Mouse (Mus musculus) cerebellum, adult 8-10 months (tissue): ENCODE data around the gene Cyp2d34.

Experiments used
- DNase-seq: peaks from one replicate; pipeline ENCODE4 v3.0.0; 2022

Gene Cyp2d34

DNA sequence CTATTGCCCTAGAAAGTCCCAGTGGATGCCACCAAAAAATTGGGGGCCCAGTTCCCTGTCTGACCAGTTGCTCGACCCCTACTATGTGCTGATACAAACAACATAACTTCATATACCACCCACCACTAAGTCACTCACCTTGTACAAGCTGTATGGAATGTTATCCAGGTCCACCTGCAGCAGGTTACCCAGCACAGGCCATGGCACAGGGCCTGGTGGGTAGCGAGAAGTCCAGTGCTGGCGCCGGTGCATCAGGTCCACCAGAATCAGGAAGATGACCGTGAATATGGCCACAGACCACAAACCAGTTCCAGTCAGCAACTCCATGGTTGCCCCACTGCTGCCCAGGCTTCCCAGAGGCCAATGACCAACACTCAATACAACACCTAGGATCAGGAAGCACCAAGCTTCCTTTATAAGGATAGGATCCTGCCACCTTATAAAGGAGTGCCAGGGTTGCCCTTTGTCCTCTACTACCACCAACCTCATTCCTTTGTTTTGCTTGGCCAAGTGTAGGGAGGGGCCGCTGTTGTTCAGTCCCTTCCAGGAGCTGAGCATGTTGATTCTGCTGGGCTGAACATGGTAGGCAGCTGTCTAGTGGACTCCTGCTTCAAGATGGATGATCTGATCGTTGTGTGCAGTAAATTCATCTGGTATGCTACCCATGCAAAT is at the start of gene Cyp2d34:
Cyp2d34 (minus strand) TSS at position 416 of the 672 bp plus-strand sequence.
- no peak for DNase-seq

DNA sequence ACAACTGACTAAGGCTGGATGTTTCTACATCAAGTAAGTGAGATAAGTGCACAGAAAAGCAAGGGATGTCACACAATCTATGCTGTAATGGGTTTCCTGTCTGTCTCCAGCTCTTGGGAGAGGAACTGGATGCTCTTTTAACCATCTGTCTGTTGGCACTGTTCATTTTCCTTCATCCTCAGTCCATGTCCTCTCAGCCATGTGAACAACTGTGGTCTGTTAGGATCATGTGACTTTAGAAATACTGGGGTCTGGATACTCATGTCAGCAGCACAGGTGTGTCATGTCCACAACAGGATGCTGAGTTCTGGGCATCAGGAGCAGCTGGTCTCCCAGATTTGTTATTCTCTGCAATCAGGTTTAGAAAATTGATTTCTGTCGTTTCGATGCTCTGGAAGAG is 35.6 kb upstream of the Cyp2d34 start:
- DNase-seq = no peak

DNA sequence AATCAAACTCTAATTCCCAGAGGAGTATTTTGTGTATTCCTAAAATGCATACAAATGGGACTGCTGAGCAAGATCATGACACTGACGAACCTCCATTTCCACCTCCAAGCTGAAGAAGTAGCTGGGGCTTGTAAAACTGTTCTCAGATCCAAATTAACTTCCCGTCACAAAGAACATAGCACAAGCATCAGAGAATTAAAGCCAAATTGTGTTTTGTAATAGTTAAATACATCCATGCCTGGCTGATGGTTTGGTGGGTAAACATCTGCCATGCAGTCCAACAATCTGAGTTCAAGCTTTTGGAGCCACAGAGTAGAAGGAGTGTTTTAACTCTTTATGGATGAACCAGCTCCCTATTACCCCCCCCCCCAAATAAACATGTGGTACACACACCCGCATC is 23.6 kb upstream of the Cyp2d34 start:
- DNase-seq = no peak

DNA sequence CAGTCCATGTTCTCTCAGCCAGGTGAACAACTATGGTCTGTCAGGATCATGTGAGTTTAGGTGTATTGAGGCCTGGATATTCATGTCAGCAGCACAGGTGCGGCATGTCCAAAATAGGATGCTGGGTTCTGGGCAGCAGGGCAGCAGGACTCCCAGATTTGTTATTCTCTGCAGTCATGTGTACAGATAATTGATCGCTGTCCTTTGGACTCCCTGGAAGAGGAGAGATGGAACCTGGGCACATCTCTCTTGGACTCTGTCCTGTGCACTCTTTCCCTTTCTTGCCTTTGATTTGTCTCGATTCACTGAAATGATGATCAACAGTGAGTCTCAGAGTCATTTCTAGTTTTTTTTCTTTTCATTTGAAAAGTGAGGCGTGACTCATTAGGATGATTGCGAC is 23.0 kb upstream of the Cyp2d34 start:
- DNase-seq = no peak

DNA sequence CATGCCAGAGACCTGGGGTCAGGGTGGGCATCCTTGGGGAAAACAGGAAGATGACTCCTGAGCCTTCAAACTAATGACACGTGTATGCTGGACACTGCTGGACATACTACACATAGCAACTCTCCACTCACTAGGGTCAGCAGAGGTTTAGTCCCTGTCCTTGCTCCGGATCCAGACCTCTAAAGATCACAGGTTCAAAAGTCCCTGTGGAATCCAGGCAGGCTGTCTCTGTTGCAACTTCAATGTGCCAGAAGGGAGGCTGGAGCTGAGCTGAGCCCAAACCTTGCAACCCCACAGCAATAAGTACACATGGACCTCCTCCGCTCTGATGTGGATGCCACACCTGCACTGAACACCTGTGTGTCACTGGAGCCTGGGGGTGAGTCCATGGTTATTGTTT is 22.0 kb upstream of the Cyp2d34 start:
- DNase-seq = no peak

DNA sequence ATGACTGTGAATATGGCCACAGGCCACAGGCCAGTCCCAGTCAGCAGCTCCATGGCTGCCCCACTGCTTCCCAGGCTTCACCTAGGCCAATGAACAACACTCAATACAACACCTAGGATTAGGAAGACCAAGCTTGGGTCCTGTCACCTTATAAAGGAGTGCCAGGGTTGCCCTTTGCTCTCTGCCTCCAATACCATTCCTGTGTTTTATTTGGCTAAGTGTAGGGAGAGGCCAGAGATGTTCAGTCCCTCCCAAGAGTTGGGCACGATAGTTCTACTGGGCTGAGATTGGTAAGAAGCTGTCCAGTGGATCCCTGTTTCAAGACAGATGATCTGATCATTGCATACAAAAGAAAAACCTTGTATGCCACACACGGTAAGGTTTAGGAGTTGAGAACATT is 21.2 kb upstream of the Cyp2d34 start:
- DNase-seq = no peak

DNA sequence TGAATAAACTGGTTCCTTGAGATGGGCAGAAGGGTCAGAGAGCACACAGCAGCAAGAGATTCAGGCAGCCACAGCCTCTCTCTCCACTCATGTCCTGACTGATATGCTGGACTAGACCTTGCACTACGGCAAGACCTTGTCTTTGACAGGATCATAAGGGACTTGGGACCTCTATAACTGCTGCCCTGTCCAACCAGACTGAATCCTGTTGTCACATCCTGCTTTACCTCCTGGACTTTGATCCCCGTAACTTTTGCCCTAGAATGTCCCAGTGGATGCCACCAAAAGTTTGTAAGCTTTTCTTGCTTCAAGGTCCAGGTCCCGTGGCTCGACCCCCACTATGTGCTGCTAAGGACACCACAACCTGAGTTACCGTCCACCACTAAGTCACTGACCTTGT is 20.6 kb upstream of the Cyp2d34 start:
- DNase-seq = no peak

DNA sequence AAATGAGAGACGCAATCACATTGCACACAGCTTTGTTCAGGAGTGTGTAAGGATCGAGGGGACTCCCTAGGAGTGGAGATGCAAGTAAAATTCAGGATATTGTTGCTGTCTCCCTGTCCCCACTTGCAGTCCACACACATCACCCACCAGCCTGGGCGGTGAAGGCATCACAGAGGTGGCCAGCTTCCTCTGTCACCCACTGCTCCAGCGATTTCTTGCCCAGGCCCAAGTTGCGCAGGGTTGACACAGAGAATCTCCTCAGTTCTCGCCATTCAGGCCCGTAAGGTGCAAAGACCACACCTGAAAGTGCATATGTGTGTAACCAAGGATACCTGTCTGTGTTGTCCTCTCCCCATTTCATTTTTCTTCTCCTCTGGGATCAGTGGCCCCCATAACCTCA is 19.5 kb upstream of the Cyp2d34 start:
- no peak for DNase-seq

DNA sequence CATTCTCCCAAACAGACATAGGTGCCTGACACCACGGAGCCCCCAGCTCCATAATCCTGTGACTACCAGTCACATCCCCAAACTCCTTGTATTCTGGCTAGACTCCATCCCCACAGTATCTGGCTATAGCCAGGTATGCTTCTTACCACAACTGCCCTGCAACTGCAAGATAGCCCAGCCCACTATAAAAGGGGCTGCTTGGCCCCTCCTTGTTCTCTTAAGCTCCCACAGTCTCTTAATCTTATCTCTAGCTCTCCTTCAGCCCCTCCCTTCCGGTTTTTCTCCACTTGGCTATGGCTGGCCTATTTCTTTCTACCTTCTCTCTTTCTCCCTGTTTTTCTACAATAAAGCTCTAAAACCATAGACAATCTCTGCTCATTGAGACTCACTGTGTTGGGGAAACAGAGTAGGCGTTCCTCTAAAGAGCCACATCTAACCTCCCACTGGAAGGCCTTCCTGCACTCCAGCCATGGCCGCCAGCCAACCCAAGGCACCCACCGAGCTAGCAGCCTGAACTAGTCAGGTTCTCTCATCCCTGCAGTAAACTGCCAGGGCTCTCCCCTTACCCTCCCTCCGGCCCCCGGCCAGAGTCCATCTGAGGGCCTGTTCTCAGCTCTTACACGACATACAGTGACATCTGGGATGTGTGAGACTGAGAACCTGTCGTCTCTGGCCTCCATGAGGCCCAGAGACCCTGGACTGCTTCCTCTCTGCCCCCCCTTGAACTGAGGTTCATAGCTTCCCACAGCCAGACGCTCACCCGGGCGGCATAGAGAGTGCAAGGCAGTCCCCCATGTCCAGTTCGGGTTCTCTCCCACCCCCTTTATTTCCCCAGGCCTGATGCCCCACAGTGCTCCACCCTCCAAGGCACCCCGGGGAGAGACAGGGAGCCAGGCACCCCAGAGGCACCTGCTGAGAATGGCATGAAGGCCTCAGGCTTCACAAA is 16.7 kb upstream of the Cyp2d34 start:
- no peak for DNase-seq

DNA sequence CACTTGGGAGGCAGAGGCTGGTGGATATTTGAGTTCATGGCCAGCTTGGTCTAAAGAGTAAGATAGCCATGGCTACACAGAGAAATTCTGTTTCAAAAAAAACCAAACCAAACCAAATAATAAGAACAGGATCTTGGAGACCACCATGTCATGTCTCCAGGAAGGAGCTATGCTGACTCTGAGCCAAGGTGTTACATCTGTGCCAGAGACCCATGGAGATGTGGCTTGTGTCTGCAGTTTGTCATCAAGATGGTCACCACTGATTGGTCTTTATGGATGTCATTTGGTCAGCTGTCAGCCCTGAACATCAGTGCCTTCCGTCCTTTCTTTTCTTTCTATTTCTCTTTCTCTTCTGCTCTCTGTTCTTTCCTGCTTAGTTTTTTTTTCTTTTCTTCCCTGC is 14.2 kb upstream of the Cyp2d34 start:
- DNase-seq = no peak

DNA sequence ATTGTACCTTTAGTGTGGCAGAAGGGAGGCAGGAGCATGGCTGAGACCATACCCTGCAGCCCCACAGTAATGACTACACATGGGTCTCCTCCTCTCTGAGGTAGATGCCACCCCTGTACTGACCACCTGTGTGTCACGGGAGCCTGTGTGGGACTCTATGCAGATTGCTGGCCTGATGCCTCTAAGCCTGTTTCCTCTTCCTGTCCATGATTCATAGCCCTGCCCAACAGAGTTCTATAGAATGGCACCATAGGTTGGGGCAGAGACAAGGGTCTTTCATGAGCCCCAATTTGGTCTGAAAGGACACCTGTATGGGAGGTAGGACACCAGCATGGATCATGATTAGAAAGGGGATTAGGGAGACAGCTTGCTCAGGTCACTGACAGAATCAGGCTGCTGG is 1.2 kb upstream of the Cyp2d34 start:
- DNase-seq = no peak

DNA sequence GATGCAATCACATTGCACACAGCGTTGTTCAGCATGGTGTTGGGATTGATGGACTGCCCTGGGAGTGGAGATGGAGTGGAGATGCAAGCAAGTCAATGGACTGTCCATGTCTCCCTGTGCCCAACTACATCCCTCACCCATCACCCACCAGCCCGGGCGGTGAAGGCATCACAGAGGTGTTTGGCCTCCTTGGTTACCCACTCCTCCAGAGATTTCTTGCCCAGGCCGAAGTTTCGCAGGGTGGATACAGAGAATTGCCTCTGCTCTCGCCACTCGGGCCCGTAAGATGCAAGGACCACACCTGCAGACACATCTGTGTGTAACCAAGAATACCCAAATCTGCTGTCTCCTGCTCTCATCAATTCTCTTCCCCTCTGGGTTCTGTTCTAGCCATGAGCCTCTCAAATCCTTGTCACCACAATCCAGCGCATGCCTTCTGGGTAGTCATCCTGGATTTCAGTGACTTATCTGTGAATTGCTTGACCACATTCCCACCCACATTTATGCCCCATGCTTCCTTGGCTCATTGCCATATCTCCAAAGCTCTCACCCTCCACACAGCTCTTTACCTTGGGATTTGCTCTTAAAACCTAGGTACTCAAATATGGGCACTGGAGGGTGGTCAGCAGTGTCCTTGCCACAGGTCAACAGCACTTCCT is 2.3 kb downstream of the Cyp2d34 start:
- no peak for DNase-seq

DNA sequence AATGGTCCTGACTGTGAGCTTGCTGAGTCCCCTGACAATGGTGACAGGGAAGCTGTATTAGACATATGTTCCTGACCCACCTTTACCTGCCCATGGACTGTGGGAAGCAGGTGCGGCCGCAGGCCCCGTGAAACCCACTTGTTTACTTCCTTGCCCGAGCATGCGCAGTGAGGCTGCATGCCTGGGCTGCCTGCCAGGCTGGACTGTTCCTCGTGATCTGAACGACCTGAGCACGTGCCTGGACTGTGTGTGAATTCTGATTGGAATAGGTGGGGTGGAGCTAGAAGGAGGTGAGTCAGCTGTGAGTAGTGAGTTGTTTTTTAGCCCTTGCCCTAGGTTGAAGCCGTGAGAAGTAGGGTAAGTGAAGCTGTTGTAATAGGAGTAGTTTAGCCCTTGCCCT is 38.1 kb downstream of the Cyp2d34 start:
- DNase-seq = no peak

DNA sequence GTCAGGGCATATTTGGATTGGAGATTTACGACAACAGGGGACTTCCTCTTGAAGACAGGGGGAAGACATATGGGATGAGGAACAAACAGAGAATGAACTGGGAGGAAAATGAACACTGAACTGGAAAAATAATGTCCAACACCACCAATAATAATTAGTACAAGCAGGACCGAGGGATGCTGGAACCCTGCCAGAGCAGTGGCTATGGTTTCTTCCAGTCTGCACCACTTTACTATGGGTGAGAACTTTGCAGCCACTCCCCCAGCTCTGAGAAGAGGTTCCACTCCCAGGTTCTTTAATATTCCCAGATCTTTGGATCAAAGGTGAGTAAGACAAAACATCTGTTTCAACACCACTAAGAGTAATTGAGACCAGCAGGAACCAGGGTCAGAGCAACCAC is 41.7 kb downstream of the Cyp2d34 start:
- DNase-seq = no peak

DNA sequence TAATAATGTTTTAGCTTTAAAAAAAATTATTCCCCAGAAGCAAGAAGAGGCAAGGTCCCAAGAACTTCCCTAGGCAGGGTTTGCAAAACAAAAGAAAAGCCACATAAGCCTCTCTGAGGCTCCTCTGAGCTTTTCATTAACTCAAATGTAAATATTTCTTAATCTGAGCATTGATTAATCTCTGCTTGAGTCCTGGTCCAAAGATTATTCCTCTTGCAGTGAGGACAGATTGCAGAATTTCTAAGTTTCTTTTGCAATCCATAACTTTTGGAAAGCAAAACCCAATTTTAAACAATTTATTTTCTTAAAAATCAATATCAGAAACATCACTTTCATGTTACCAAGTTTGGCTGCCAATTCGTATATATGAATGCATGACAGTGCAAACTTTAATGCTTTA is 47.9 kb downstream of the Cyp2d34 start:
- no peak for DNase-seq
